Mouse (Mus musculus) CH12.LX (cell line): ENCODE measurements around the gene Ccl17. TPM values are rescaled to one million over a fixed set of nuclear protein-coding genes. Genes with fewer than 3 reads are reported as not detected.
"Not testable (repeated sequence)": the region's sequence is repeated elsewhere in the genome, so short reads cannot be mapped to it uniquely, and the experiment has no call there.

Experiments
- DNase-seq: peaks from one replicate; pipeline ENCODE4 v3.0.0-alpha.2; 2013; ENCODE audit errors: extremely low read depth
- H3K27ac ChIP-seq: 2 replicates; pipeline ENCODE4 v1.5.1; 2012; ENCODE audit warnings: low read depth, mild to moderate bottlenecking, control low read depth, moderate library complexity; ENCODE audit not compliant: insufficient read depth
- H3K27me3 ChIP-seq: replicated peaks from 2 replicates; pipeline ENCODE3; 2012; ENCODE audit warnings: inconsistent platforms
- H3K36me3 ChIP-seq, 2 experiments: replicated peaks in 1 of 2; 2 replicates each; pipeline versions ENCODE3 to v1.6.1; 2012; ENCODE audit warnings: inconsistent platforms in 1 of 2, low read length in 1 of 2, mild to moderate bottlenecking in 1 of 2, mixed read lengths in 1 of 2, moderate library complexity in 1 of 2; ENCODE audit not compliant: control insufficient read depth in 1 of 2, insufficient read depth in 1 of 2
- H3K4me1 ChIP-seq, 2 experiments: 2 replicates each; pipeline ENCODE4 v1.6.1; 2012; ENCODE audit warnings: inconsistent platforms in 1 of 2, moderate library complexity in 1 of 2; ENCODE audit not compliant: insufficient read depth in 2 of 2, control insufficient read depth in 1 of 2
- H3K4me2 ChIP-seq: 2 replicates; pipeline ENCODE4 v1.6.1; 2012; ENCODE audit warnings: low read depth, mild to moderate bottlenecking, control low read depth; ENCODE audit not compliant: poor library complexity, insufficient read depth, severe bottlenecking
- H3K4me3 ChIP-seq, 3 experiments: fragments of 150-350 bp in 1 of 3; sonication (generic) in 1 of 3; replicated peaks in 1 of 3; 2 replicates each; pipeline versions ENCODE3 to v1.5.1; 2011 to 2012; ENCODE audit warnings: low read depth in 2 of 3, low read length in 2 of 3, mild to moderate bottlenecking in 2 of 3, moderate library complexity in 2 of 3, control low read depth in 1 of 3, improper control_type of control experiment in 1 of 3, inconsistent platforms in 1 of 3, mixed read lengths in 1 of 3; ENCODE audit not compliant: poor library complexity in 1 of 3
- H3K79me2 ChIP-seq: replicated peaks from 2 replicates; pipeline ENCODE4 v1.6.1; 2012; ENCODE audit warnings: mild to moderate bottlenecking, moderate library complexity; ENCODE audit not compliant: control insufficient read depth, poor library complexity, insufficient read depth, severe bottlenecking; ENCODE audit errors: extremely low read depth
- H3K9ac ChIP-seq: 2 replicates; pipeline ENCODE4 v1.6.1; 2012; ENCODE audit warnings: low read depth, mild to moderate bottlenecking, control low read depth, moderate library complexity; ENCODE audit not compliant: insufficient read depth
- H3K9me3 ChIP-seq: replicated peaks from 2 replicates; pipeline ENCODE3; 2012; ENCODE audit warnings: low read length, inconsistent platforms, mixed read lengths
- CHD1 ChIP-seq: IDR thresholded peaks from 2 replicates; pipeline ENCODE4 v1.6.1; 2012; ENCODE audit warnings: low read depth, low read length, improper control_type of control experiment, inconsistent platforms
- CTCF ChIP-seq, 2 experiments: IDR thresholded peaks in 1 of 2; conservative IDR thresholded peaks in 1 of 2; 2 replicates each; pipeline ENCODE4 v1.5.1; 2011 to 2012; ENCODE audit warnings: low read depth in 2 of 2, low read length in 2 of 2, improper control_type of control experiment in 1 of 2, inconsistent platforms in 1 of 2, mild to moderate bottlenecking in 1 of 2, moderate library complexity in 1 of 2
- EP300 ChIP-seq: IDR thresholded peaks from 2 replicates; pipeline ENCODE4 v1.6.1; 2011; ENCODE audit warnings: low read length, improper control_type of control experiment
- IRF4 ChIP-seq: IDR thresholded peaks from 2 replicates; pipeline ENCODE4 v1.6.1; 2014; ENCODE audit warnings: low read depth, mild to moderate bottlenecking, inconsistent platforms, low read length, improper control_type of control experiment
- JUN ChIP-seq: IDR thresholded peaks from 2 replicates; pipeline ENCODE4 v1.6.1; 2011; ENCODE audit warnings: low read depth, mild to moderate bottlenecking, low read length, improper control_type of control experiment, moderate library complexity; ENCODE audit not compliant: insufficient read depth
- MAFK ChIP-seq: IDR thresholded peaks from 2 replicates; pipeline ENCODE4 v1.6.1; 2011; ENCODE audit warnings: low read length, improper control_type of control experiment; ENCODE audit not compliant: insufficient replicate concordance
- MAX ChIP-seq: IDR thresholded peaks from 2 replicates; pipeline ENCODE4 v1.6.1; 2011; ENCODE audit warnings: low read length, improper control_type of control experiment
- MEF2A ChIP-seq: IDR thresholded peaks from 2 replicates; pipeline ENCODE4 v1.6.1; 2014; ENCODE audit warnings: low read depth, mild to moderate bottlenecking, inconsistent platforms, low read length, improper control_type of control experiment, borderline replicate concordance
- PAX5 ChIP-seq: IDR thresholded peaks from 2 replicates; pipeline ENCODE4 v1.6.1; 2012; ENCODE audit warnings: low read length, inconsistent platforms, mixed read lengths
- POLR2A ChIP-seq: IDR thresholded peaks from 2 replicates; pipeline ENCODE4 v1.6.1; 2011; ENCODE audit warnings: low read depth, mild to moderate bottlenecking, improper control_type of control experiment, low read length
- SMC3 ChIP-seq: IDR thresholded peaks from 2 replicates; pipeline ENCODE4 v1.6.1; 2011; ENCODE audit warnings: low read depth, low read length, improper control_type of control experiment
- TBP ChIP-seq: conservative IDR thresholded peaks from 2 replicates; pipeline ENCODE4 v1.6.1; 2011; ENCODE audit warnings: low read depth, low read length, improper control_type of control experiment
- USF2 ChIP-seq: conservative IDR thresholded peaks from 2 replicates; pipeline ENCODE4 v1.6.1; 2011; ENCODE audit warnings: low read depth, low read length, improper control_type of control experiment
- ZMIZ1 ChIP-seq: IDR thresholded peaks from 2 replicates; pipeline ENCODE4 v1.6.1; 2012; ENCODE audit warnings: low read depth, mild to moderate bottlenecking, inconsistent platforms, low read length, improper control_type of control experiment
- dilution Hi-C: fragments of 300-500 bp; cut with MboI; formaldehyde crosslinking; loops from 2 replicates; pipeline ENCODE4 v1.14.3; 2020; ENCODE audit warnings: low sequenced_read_pairs; ENCODE audit not compliant: extremely low pct_unique_long_range_greater_than_20kb, extremely low pct_ligation_motif_present
- in situ Hi-C: fragments of 300-500 bp; cut with MboI; formaldehyde crosslinking; loops from 3 replicates; pipeline ENCODE4 v1.14.3; 2019; ENCODE audit warnings: low sequenced_read_pairs, low pct_ligation_motif_present, low pct_unique_long_range_greater_than_20kb, mixed read lengths
- polyA plus RNA-seq: library from polyadenylated mRNA; unstranded; fragments of >175 nt; gene quantifications from 2 replicates; pipeline ENCODE4 v1.2.1, GENCODE M21; 2012; ENCODE audit warnings: low read depth; ENCODE audit not compliant: insufficient read length
- total RNA-seq, 2 experiments: library from RNA; depleted of rRNA; stranded (reverse); fragments of 300-350 nt in 1 of 2; fragments of >200 nt in 1 of 2; gene quantifications; 2 replicates each; pipeline ENCODE4 v1.2.3; 2012 to 2014

Ccl17 gene
- total and polyA plus RNA-seq, 3 experiments: 1.3 to 2.6 (median 2.1) TPM

GRCm38 (mm10) chr8:94828284-94828683 is 18.0 kb downstream of the Ccl17 start:
- dilution Hi-C loops: no loop called here

GRCm38 (mm10) chr8:94833901-94834405 is 23.7 kb downstream of the Ccl17 start:
- dilution Hi-C loops, H3K27ac ChIP-seq, H3K4me3 ChIP-seq, in situ Hi-C loops, DNase-seq, H3K27me3 ChIP-seq, H3K9me3 ChIP-seq, H3K9ac ChIP-seq, H3K4me2 ChIP-seq: not testable (repeated sequence)
- peaks cover 27 to 38% of the 10 kb centered on the region in 2 experiments for H3K36me3 ChIP-seq
- peak; percentile 67; the same call in 1 of the 2 replicates for TF ChIP-seq MAFK
- peaks cover 36% of the 10 kb centered on the region for H3K79me2 ChIP-seq
- peaks cover 0 to 19% of the 10 kb centered on the region in 2 experiments; a peak in 1 of 4 replicates for H3K4me1 ChIP-seq

More at GRCm38 (mm10) chr8:94828284-94828683, 18.0 kb downstream of the Ccl17 start:
- Histone ChIP-seq H3K36me3 (peaks cover 69 to 91% of the 10 kb centered on the region in 2 experiments), H3K27ac (no peak overlapping the region), H3K79me2 (peaks cover 8% of the 10 kb centered on the region), H3K4me3 (no peak overlapping the region), H3K27me3 (no peaks in the 10 kb centered on the region), H3K9ac (no peak overlapping the region), H3K9me3 (peaks cover 3% of the 10 kb centered on the region), H3K4me1 (peaks cover 0 to 5% of the 10 kb centered on the region in 2 experiments; a peak in 1 of 4 replicates), H3K4me2 (no peak overlapping the region)
- TF ChIP-seq POLR2A (no peak), SMC3 (no peak), CTCF (conservative IDR thresholded peaks at IDR 0.05 in 1 of 2, IDR thresholded peaks at IDR 0.05 in 1 of 2; ENCODE audit: low read depth in 2 of 2, low read length in 2 of 2) (no peak), CHD1 (no peak), JUN (no peak), MAX (no peak), USF2 (no peak), ZMIZ1 (no peak), TBP (no peak), IRF4 (no peak), MEF2A (no peak), EP300 (no peak), PAX5 (no peak), MAFK (no peak)
- DNase-seq: no peak
- in situ Hi-C loops: no loop called here

DNA sequence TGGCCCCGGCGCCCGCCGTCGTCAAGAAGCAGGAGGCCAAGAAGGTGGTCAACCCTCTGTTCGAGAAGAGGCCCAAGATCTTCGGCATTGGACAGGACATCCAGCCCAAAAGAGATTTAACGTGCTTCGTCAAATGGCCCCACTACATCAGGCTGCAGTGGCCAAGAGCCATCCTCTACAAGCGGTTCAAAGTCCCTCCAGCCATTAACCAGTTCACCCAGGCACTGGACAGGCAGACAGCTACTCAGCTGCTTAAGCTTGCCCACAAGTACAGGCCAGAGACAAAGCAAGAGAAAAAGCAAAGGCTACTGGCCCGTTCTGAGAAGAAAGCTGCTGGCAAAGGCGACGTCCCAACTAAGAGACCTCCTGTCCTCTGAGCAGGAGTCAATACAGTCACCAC is 25.5 kb downstream of the Ccl17 start:
- in situ Hi-C loops, H3K9ac ChIP-seq, H3K27ac ChIP-seq, H3K4me3 ChIP-seq, dilution Hi-C loops, H3K9me3 ChIP-seq, DNase-seq, H3K4me2 ChIP-seq, H3K27me3 ChIP-seq: not testable (repeated sequence)
- Histone ChIP-seq H3K4me1 (peaks cover 0 to 27% of the 10 kb centered on the region in 2 experiments; a peak in 2 of 4 replicates), H3K36me3 (peaks cover 14 to 27% of the 10 kb centered on the region in 2 experiments), H3K79me2 (peaks cover 38% of the 10 kb centered on the region)
